Mouse (Mus musculus) olfactory bulb, adult 2 months (tissue): Measurements from ENCODE around the gene Il1r1. TPM values are rescaled to one million over a fixed set of nuclear protein-coding genes. Genes with fewer than 3 reads are reported as not detected.

Experiments used
- H3K27ac ChIP-seq: fragments of 200-500 bp; 2 replicates; pipeline ENCODE4 v1.5.1; 2012; ENCODE audit warnings: low read depth, low read length; ENCODE audit not compliant: insufficient read depth
- H3K4me1 ChIP-seq: fragments of 200-500 bp; 2 replicates; pipeline ENCODE4 v1.6.1; 2012; ENCODE audit warnings: low read length; ENCODE audit not compliant: control insufficient read depth, insufficient read depth
- H3K4me3 ChIP-seq: fragments of 200-500 bp; 2 replicates; pipeline ENCODE4 v1.5.1; 2012; ENCODE audit warnings: mild to moderate bottlenecking, low read depth, low read length, moderate library complexity; ENCODE audit not compliant: insufficient read depth
- CTCF ChIP-seq: fragments of 200-500 bp; IDR thresholded peaks from 2 replicates; pipeline ENCODE4 v1.5.1; 2012; ENCODE audit warnings: low read depth, mild to moderate bottlenecking, low read length, moderate library complexity; ENCODE audit not compliant: insufficient read depth
- POLR2A ChIP-seq: fragments of 200-500 bp; IDR thresholded peaks from 2 replicates; pipeline ENCODE4 v1.6.1; 2012; ENCODE audit warnings: mild to moderate bottlenecking, low read depth, low read length, moderate library complexity; ENCODE audit not compliant: insufficient read depth
- WGBS: fragments of 180-500 bp; shearing (Covaris S2); methylation state at CpG from one replicate; pipeline ENCODE4 v1.1.7; 2018; 5-methylcytosine and 5-hydroxymethylcytosine counted together
- polyA plus RNA-seq: library from polyadenylated mRNA; stranded (reverse); fragments of >200 nt; gene quantifications from 2 replicates; pipeline ENCODE4 v1.2.4, GENCODE M21; 2012; ENCODE audit warnings: low replicate concordance; ENCODE audit not compliant: missing spikeins, insufficient read depth, insufficient read length

Gene Il1r1
- polyA plus RNA-seq, 1 experiment = not detected

DNA sequence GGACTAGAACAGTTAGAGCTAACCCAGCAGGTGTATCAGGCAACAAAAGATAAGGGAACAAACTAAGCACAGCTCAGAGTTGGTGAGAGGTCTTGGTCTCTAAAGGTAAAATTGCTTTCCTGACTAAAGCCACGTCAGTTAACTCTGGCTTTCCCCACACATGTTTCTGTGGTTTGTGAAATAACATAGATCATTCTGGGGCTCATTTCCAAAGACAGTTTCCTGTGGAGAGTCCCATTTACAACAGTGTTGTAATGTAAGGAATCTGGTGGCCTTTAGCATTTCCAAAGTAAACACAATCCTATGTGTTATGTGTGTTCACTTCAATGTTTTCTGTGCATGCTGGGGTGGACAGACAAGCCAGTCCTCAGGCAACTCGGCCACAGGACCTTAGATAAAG lies 134.9 kb downstream of the Il1r1 start:
- no peak overlapping the region for H3K4me3 ChIP-seq
- WGBS = 85% methylated on average over 2 of the region's 2 CpGs
- no peak overlapping the region for H3K27ac ChIP-seq
- H3K4me1 ChIP-seq = peaks cover 16% of the 10 kb centered on the region
- no peak for TF ChIP-seq POLR2A

DNA sequence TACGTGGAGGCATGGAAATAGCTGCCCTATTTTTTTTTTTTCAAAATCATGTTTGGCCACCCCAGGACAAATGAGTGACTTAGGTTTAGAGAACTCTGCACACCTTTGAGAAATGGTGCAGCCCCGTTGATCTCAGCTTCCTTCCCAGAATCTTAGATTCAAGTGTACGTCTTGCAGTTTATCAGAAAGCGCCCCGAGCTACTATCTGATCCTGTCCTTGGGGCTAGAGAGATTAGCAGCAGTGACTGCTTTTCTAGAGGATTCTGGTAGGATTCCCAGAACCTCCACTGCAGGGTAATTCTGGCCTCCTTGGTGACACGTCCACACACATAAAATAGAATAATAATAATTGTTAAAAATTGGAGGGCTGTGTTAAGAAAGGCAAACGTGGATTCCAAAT lies 136.1 kb downstream of the Il1r1 start:
- no peak overlapping the region for H3K4me3 ChIP-seq
- no peak overlapping the region for H3K27ac ChIP-seq
- 46% methylated on average over 7 of the region's 7 CpGs for WGBS
- peaks cover 16% of the 10 kb centered on the region for H3K4me1 ChIP-seq
- TF ChIP-seq CTCF (no peak), POLR2A (no peak)

DNA sequence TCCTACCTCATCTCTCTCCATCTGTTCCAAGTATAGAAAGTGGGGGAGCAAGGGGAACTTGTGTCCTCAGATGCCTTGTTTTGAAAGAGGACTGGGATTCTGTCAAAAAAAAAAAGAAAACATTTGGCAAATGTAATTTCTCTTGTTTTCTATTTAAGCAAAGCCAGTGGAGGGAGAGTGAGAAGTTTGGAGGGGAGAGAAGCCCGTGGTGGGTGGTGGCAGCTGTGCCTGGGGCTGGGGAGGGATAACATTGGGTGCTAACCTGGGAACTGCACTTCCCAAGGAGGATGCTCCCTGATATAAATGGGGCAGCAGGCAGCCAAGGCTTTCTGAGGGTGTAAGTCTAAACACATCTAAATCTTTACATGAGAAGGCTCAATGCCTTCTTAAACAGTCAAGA lies 136.7 kb downstream of the Il1r1 start:
- TF ChIP-seq POLR2A = no peak
- H3K4me3 ChIP-seq = no peak overlapping the region
- H3K27ac ChIP-seq = no peak overlapping the region
- WGBS = 35% methylated on average over 1 of the region's 1 CpGs
- peaks cover 16% of the 10 kb centered on the region for H3K4me1 ChIP-seq

DNA sequence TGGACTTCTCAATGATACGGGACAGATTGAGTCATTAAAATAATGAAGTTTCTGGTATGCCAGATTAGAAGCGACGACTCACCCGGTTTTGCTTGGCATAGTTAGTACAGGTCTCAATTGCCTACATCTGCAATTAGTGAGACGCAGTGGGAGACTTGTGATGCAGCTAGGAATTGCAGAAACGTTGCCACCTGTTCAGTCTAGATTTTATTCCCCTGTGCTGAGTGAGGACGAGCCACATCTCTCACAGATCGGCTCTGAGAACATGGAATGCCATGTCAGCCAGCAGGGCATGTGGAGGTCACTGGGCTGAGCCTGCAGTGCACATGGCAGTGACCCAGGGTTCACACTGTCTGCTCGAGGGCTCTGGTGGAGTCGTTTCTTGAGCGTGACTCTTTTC lies 137.9 kb downstream of the Il1r1 start:
- no peak overlapping the region for H3K4me3 ChIP-seq
- H3K4me1 ChIP-seq = peaks cover 16% of the 10 kb centered on the region
- WGBS = 72% methylated on average over 11 of the region's 11 CpGs
- no peak overlapping the region for H3K27ac ChIP-seq
- TF ChIP-seq CTCF = no peak
- no peak for TF ChIP-seq POLR2A

Other genes starting within 250 kb of the Il1r1 start
- gene Il1r2, start 151.0 kb upstream of the Il1r1 start, polyA plus RNA-seq = not detected in 2 replicates
- gene Il1rl2, start 99.5 kb downstream of the Il1r1 start, polyA plus RNA-seq = not detected in 2 replicates
- gene Il1rl1, start 204.5 kb downstream of the Il1r1 start, polyA plus RNA-seq = not detected in 2 replicates
- gene Il18r1, start 240.5 kb downstream of the Il1r1 start, polyA plus RNA-seq = not detected in 2 replicates